Mouse (Mus musculus): ENCODE measurements around the gene Adgrl2. TPM values are rescaled to one million over a fixed set of nuclear protein-coding genes. Genes with fewer than 3 reads are reported as not detected.
A peak's percentile ranks its signal among the peaks of the same experiment; 100 is the strongest.

Adgrl2 gene
- total and polyA plus RNA-seq, 2 experiments from 2014 or later: 26.6 to 32.7 TPM

- Histone ChIP-seq H3K27ac (ENCODE audit: low read depth) (no peak overlapping the region), H3K27me3 (ENCODE audit: control insufficient read depth, insufficient read depth, low read length) (no peaks in the 10 kb centered on the region), H3K4me2 (ENCODE audit: low read depth, low read length) (no peak overlapping the region), H3K36me3 (replicated peaks; ENCODE audit: control insufficient read depth, insufficient read depth, low read length) (no peaks in the 10 kb centered on the region), H3K9ac (replicated peaks; ENCODE audit: low read depth, low read length) (no peak overlapping the region), H3K9me3 (replicated peaks; ENCODE audit: control insufficient read depth, low read length) (no peaks in the 10 kb centered on the region), H3K4me1 (ENCODE audit: control insufficient read depth, insufficient read depth) (peaks cover 7% of the 10 kb centered on the region; the same call in 1 of the 2 replicates), H3K4me3 (ENCODE audit: low read depth, low read length) (no peak overlapping the region)
- WGBS: 77% methylated on average over 14 of the region's 14 CpGs
- no peak for DNase-seq (ENCODE audit: low spot score)
- TF ChIP-seq EP300 (IDR thresholded peaks at IDR 0.05; ENCODE audit: low read depth) (no peak), CTCF (IDR thresholded peaks at IDR 0.05; ENCODE audit: low read depth) (no peak)
- no peak for ATAC-seq (ENCODE audit: insufficient read depth, low read depth)
Measured at GRCm38 (mm10) chr3:148912944-148913684, 77.2 kb downstream of the Adgrl2 start.

GRCm38 (mm10) chr3:148912536-148912935 lies 77.8 kb downstream of the Adgrl2 start:
- H3K4me1 ChIP-seq (ENCODE audit: control insufficient read depth, insufficient read depth): peaks cover 11% of the 10 kb centered on the region
- no peaks in the 10 kb centered on the region for H3K36me3 ChIP-seq (replicated peaks; ENCODE audit: control insufficient read depth, insufficient read depth, low read length)
- no peaks in the 10 kb centered on the region for H3K27me3 ChIP-seq (ENCODE audit: control insufficient read depth, insufficient read depth, low read length)
- ATAC-seq (ENCODE audit: insufficient read depth, low read depth) (no peak), DNase-seq (ENCODE audit: low spot score) (no peak)
- no peak overlapping the region for H3K27ac ChIP-seq (ENCODE audit: low read depth)
- 93% methylated on average over 6 of the region's 6 CpGs for WGBS
- no peak overlapping the region for H3K9ac ChIP-seq (replicated peaks; ENCODE audit: low read depth, low read length)
- H3K4me3 ChIP-seq (ENCODE audit: low read depth, low read length): no peak overlapping the region
- no peaks in the 10 kb centered on the region for H3K9me3 ChIP-seq (replicated peaks; ENCODE audit: control insufficient read depth, low read length)
- H3K4me2 ChIP-seq (ENCODE audit: low read depth, low read length): no peak overlapping the region
- TF ChIP-seq CTCF (IDR thresholded peaks at IDR 0.05; ENCODE audit: low read depth): no peak
- no peak for TF ChIP-seq EP300 (IDR thresholded peaks at IDR 0.05; ENCODE audit: low read depth)

GRCm38 (mm10) chr3:148907873-148908272 lies 82.5 kb downstream of the Adgrl2 start:
- no peak overlapping the region for H3K4me3 ChIP-seq (ENCODE audit: low read depth, low read length)
- no peak for DNase-seq (ENCODE audit: low spot score)
- TF ChIP-seq EP300 (IDR thresholded peaks at IDR 0.05; ENCODE audit: low read depth) (no peak), CTCF (IDR thresholded peaks at IDR 0.05; ENCODE audit: low read depth) (no peak)
- H3K36me3 ChIP-seq (replicated peaks; ENCODE audit: control insufficient read depth, insufficient read depth, low read length): no peaks in the 10 kb centered on the region
- no peak for ATAC-seq (ENCODE audit: insufficient read depth, low read depth)
- peaks cover 31% of the 10 kb centered on the region for H3K4me1 ChIP-seq (ENCODE audit: control insufficient read depth, insufficient read depth)
- no peak overlapping the region for H3K27ac ChIP-seq (ENCODE audit: low read depth)
- H3K9ac ChIP-seq (replicated peaks; ENCODE audit: low read depth, low read length): no peak overlapping the region
- H3K27me3 ChIP-seq (ENCODE audit: control insufficient read depth, insufficient read depth, low read length): no peaks in the 10 kb centered on the region
- H3K9me3 ChIP-seq (replicated peaks; ENCODE audit: control insufficient read depth, low read length): no peaks in the 10 kb centered on the region
- 61% methylated on average over 3 of the region's 3 CpGs for WGBS
- no peak overlapping the region for H3K4me2 ChIP-seq (ENCODE audit: low read depth, low read length)

- WGBS: 19% methylated on average over 6 of the region's 6 CpGs
- ATAC-seq (ENCODE audit: insufficient read depth, low read depth) (peak; percentile 87), DNase-seq (ENCODE audit: low spot score) (peak; percentile 81)
Measured at GRCm38 (mm10) chr3:148907024-148907778, 83.2 kb downstream of the Adgrl2 start.

GRCm38 (mm10) chr3:148905906-148906779 lies 84.2 kb downstream of the Adgrl2 start:
- no peak for DNase-seq (ENCODE audit: low spot score)
- Histone ChIP-seq H3K4me2 (ENCODE audit: low read depth, low read length) (no peak overlapping the region), H3K27me3 (ENCODE audit: control insufficient read depth, insufficient read depth, low read length) (no peaks in the 10 kb centered on the region), H3K4me3 (ENCODE audit: low read depth, low read length) (no peak overlapping the region), H3K4me1 (ENCODE audit: control insufficient read depth, insufficient read depth) (peaks cover 31% of the 10 kb centered on the region), H3K36me3 (replicated peaks; ENCODE audit: control insufficient read depth, insufficient read depth, low read length) (no peaks in the 10 kb centered on the region), H3K27ac (ENCODE audit: low read depth) (peak overlapping the region; percentile 62), H3K9ac (replicated peaks; ENCODE audit: low read depth, low read length) (no peak overlapping the region), H3K9me3 (replicated peaks; ENCODE audit: control insufficient read depth, low read length) (no peaks in the 10 kb centered on the region)
- TF ChIP-seq EP300 (IDR thresholded peaks at IDR 0.05; ENCODE audit: low read depth): no peak
- no peak for TF ChIP-seq CTCF (IDR thresholded peaks at IDR 0.05; ENCODE audit: low read depth)
- no peak for ATAC-seq (ENCODE audit: insufficient read depth, low read depth)
- WGBS: 53% methylated on average over 13 of the region's 13 CpGs

More at GRCm38 (mm10) chr3:148907024-148907778, 83.2 kb downstream of the Adgrl2 start:
- no peaks in the 10 kb centered on the region for H3K9me3 ChIP-seq (replicated peaks; ENCODE audit: control insufficient read depth, low read length)
- peak overlapping the region; percentile 62 for H3K27ac ChIP-seq (ENCODE audit: low read depth)
- peaks cover 31% of the 10 kb centered on the region for H3K4me1 ChIP-seq (ENCODE audit: control insufficient read depth, insufficient read depth)
- no peak overlapping the region for H3K4me2 ChIP-seq (ENCODE audit: low read depth, low read length)
- H3K4me3 ChIP-seq (ENCODE audit: low read depth, low read length): no peak overlapping the region
- H3K9ac ChIP-seq (replicated peaks; ENCODE audit: low read depth, low read length): no peak overlapping the region
- no peaks in the 10 kb centered on the region for H3K27me3 ChIP-seq (ENCODE audit: control insufficient read depth, insufficient read depth, low read length)
- TF ChIP-seq CTCF (IDR thresholded peaks at IDR 0.05; ENCODE audit: low read depth) (no peak), EP300 (IDR thresholded peaks at IDR 0.05; ENCODE audit: low read depth) (peak; percentile 82)
- H3K36me3 ChIP-seq (replicated peaks; ENCODE audit: control insufficient read depth, insufficient read depth, low read length): no peaks in the 10 kb centered on the region
